Mouse (Mus musculus): ENCODE results near the gene Gm10644. TPM values are rescaled to one million over a fixed set of nuclear protein-coding genes. Genes with fewer than 3 reads are reported as not detected.
"Not testable (repeated sequence)": the region's sequence is repeated elsewhere in the genome, so short reads cannot be mapped to it uniquely, and the experiment has no call there.

The Gm10644 gene
- under 1 TPM; 0.17 to 0.25 TPM for total RNA-seq (2021)
- long read RNA-seq, experiment 1, partial matches to known transcripts = 0 of 6 reads
- long read RNA-seq, experiment 1, other reads (novel, unspliced or antisense) = 6 of 6 reads
- long read RNA-seq, experiment 2, partial matches to known transcripts = 0 of 13 reads
- long read RNA-seq, experiment 2, other reads (novel, unspliced or antisense) = 13 of 13 reads

DNA sequence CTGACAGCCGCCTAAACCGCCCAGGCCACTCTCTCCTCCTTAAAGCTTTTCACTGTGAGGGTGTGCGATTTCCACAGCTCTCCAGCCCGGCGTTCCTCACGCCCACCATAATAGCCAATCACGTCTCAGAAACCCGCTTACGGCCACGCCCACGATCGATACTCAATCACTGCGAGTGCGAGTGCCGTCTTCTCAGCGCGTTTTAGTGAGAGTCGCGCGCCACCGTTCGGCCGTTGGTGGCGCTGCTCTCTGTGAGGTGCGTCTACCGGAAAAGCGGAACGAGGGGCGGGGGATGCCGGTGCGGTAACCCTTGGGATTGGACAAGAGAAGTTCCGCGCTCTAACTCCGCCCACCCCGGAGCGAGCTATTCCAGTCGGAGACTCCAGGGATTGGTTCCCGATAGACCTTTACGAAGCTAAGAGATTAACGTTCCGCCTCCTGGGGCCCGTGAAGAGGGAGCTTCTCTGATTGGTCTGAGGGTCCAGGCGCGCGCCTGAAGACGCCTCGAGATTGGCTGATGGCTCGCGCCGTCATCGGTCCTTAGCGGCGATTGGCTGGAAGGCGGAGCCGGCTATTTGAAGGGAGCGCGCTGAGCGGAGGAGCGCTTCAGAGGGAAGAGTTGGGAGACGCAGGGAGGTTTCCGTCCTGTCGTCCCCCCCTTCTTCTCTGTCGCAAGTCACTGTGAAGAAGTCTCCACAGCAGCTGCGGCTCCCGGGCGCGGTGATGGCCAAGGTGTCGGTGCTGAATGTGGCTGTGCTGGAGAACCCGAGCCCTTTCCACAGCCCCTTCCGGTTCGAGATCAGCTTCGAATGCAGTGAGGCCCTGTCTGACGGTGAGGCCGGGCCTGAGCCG, at the start of gene Gm10644, which contains the start of gene Asf1b:
Gene Gm10644 (minus strand): TSS at position 100 of the 852 bp plus-strand sequence.
Gene Asf1b (plus strand): TSS at position 402 of the 852 bp plus-strand sequence.
- peak; percentile 97 to 99 for DNase-seq (ENCODE audit: low spot score in 2 of 2)

DNA sequence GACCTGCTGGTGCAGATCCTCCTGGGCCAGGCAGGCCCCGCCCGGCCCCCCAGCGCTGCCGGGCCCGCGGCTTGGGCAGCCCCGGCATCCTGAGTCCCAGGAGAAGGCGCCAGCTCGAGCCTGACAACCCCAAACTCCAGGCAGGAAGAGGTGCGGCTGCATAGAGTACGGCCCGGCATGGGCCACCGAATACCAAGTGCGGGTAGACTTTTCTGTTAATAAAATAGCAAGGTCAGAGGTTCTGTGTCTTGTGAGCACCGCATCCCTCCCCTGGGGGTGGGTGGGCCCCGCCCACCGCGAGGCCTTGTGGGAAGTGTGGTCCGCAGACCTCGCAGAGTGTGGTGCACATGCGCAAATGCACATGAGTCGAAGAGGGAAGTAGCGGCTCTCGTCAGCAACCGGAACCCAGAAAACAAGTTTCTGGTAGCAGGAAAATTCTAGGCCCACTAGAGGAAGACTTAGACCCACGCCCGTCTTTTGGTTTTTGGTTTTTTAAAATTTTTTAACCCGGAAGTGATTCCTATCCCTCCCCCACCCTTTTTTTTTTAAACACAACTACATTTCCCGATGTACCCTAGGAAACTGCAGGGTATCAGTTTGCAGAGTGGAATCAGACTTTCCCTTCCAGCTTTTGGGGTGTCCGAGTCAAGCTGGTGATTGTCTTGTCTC, 49.7 kb upstream of the Gm10644 start:
- DNase-seq (ENCODE audit: low spot score in 2 of 2) = peak; percentile 93

GRCm38 (mm10) chr8:84003612-84004246, 48.7 kb upstream of the Gm10644 start:
- no peak for DNase-seq (ENCODE audit: low spot score in 2 of 2)

DNA sequence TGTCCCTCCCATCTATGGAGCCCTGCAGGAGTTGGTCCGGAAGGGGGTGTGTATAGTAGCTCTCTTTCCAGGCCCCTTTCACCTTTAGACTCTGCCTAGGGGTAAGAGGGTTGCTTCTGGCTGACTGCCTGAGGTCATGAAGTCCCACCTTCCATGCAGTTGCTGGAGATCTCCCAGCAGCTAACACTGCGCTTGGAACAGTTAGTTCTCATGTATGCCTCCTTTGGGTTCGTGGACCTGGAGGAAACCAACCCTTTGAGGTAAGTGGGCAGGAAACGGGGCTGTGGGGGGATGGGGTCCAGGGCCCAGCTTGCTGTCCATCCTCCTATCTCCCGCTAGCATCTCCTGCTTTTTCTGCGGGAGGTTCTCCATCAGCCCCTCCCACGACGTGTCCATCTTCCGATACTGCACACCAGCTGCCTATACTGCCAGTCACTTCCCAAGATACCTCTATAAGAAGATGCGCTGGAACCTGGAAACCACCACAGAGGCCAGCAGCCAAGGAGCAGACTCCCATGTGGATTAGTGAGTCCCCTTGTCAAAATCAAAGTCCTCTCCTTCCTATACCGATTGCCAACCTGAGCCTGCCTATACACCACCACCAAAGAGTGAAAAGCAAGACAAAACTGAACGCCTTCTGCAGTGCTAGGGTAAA, 48.1 kb upstream of the Gm10644 start:
- no peak for DNase-seq (ENCODE audit: low spot score in 2 of 2)

- DNase-seq (ENCODE audit: low spot score in 2 of 2) = no peak
These were observed 46.4 kb upstream of the Gm10644 start, which contains the start of gene 1700067K01Rik for GRCm38 (mm10) chr8:84001281-84002000. 1700067K01Rik (plus strand) TSS chr8:84001502.

DNA sequence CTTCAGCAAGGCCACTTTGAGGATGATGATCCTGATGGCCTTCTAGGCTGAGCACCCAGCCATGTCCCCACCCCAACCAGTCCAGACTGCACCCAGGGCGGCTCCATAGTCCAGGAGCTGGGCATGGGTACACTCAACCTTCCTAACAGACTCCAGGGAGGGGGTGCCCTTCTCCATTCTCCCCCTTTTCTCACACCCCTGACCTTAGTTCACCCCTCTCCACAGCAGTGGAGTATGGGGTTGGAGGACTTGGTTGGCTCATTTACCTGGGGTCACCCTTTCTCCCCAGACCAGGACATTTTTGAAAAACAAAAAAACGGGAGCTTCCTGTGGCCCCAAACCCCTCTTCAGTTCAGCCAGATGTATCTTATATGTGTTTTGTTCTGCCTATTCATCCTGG, 44.8 kb upstream of the Gm10644 start:
- DNase-seq (ENCODE audit: low spot score in 2 of 2) = no peak

GRCm38 (mm10) chr8:83999057-83999705, 44.2 kb upstream of the Gm10644 start:
- DNase-seq (ENCODE audit: low spot score in 2 of 2) = no peak

- DNase-seq (ENCODE audit: low spot score in 2 of 2) = peak; percentile 54 to 68
These were observed 43.4 kb upstream of the Gm10644 start for GRCm38 (mm10) chr8:83998231-83999056.

DNA sequence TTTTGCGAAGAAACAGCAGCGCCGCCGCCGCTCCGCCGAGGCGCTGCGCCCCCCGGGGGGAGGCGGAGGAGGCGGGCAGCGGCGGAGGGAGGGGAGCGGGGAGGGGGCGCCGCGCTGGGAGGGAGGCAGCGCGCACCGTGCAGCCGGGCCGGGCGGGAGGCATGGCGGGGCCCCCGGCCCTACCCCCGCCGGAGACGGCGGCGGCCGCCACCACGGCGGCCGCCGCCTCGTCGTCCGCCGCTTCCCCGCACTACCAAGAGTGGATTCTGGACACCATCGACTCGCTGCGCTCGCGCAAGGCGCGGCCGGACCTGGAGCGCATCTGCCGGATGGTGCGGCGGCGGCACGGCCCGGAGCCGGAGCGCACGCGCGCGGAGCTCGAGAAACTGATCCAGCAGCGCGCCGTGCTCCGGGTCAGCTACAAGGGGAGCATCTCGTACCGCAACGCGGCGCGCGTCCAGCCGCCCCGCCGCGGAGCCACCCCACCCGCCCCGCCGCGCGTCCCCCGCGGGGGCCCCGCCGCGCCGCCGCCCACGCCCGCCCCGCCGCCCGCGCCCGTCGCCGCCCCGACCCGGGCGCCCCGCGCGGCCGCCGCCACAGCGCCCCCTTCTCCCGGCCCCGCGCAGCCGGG, 42.6 kb upstream of the Gm10644 start, which contains the start of gene Samd1:
Gene Samd1 (plus strand): TSS at position 162 of the 631 bp plus-strand sequence.
- peak in 1 of 2 experiments; percentile 52 for DNase-seq (ENCODE audit: low spot score in 2 of 2)

- peak; percentile 66 to 78 for DNase-seq (ENCODE audit: low spot score in 2 of 2)
These were observed 41.8 kb upstream of the Gm10644 start for GRCm38 (mm10) chr8:83996567-83997505.

- no peak for DNase-seq (ENCODE audit: low spot score in 2 of 2)
These were observed 41.0 kb upstream of the Gm10644 start for GRCm38 (mm10) chr8:83995973-83996372.

GRCm38 (mm10) chr8:83994030-83994429, 39.0 kb upstream of the Gm10644 start:
- DNase-seq (ENCODE audit: low spot score in 2 of 2) = no peak

- DNase-seq (ENCODE audit: low spot score in 2 of 2) = no peak
These were observed 37.5 kb upstream of the Gm10644 start for GRCm38 (mm10) chr8:83992488-83992887.

DNA sequence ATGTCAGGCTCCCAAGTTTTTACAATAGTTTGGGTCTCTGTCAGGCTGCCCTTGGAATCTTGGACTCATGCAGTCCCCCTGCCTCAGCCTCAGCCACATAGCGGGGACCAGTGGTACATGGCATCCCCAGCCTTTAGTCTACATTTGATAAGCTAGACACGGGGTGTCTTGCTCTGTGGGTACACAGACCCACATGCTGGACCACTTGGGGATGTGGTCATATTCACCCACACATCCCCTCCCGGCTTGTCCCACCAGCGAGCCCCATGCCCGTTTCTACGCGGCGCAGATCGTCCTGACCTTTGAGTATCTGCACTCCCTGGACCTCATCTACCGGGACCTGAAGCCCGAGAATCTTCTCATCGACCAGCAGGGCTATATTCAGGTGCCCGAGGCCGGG, 35.2 kb upstream of the Gm10644 start:
- no peak for DNase-seq (ENCODE audit: low spot score in 2 of 2)

GRCm38 (mm10) chr8:83989243-83989642, 34.2 kb upstream of the Gm10644 start:
- no peak for DNase-seq (ENCODE audit: low spot score in 2 of 2)

DNA sequence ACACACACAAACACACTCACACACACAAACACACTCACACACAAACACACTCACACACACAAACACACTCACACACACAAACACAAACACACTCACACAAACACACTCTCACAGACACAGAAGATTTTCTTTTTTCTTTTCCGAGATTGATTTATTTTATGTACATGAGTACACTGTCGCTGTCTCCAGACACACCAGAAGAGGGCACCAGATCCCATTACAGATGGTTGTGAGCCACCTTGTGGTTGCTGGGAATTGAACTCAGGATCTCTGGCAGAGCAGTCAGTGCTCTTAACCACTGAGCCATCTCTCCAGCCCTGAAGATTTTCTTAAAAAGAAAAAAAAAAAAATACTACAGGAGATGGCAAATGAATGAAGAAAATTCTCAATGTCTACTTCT, 28.2 kb upstream of the Gm10644 start:
- not testable (repeated sequence) for DNase-seq (ENCODE audit: low spot score in 2 of 2)

DNA sequence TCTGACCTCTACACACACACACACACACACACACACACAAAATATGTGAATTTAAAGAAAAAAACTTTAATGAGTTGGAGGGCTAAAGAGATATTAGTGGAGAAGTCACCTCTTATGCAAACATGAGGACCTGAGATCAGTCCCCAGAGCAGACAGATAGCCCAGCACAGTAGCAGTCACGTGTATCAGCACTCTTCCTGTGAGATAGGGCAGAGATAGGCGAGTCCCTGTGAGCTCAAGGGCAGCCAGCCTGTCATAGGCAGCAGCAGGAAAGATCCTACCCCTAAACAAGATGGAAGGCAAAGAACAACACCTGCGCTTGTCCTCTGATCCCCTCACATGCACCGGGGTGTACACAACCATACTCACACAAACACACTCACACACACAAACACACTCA, 27.4 kb upstream of the Gm10644 start:
- no peak for DNase-seq (ENCODE audit: low spot score in 2 of 2)
